Comparison of ENCODE assay signal across 7 mouse cellular contexts in the genomic region with DNA sequence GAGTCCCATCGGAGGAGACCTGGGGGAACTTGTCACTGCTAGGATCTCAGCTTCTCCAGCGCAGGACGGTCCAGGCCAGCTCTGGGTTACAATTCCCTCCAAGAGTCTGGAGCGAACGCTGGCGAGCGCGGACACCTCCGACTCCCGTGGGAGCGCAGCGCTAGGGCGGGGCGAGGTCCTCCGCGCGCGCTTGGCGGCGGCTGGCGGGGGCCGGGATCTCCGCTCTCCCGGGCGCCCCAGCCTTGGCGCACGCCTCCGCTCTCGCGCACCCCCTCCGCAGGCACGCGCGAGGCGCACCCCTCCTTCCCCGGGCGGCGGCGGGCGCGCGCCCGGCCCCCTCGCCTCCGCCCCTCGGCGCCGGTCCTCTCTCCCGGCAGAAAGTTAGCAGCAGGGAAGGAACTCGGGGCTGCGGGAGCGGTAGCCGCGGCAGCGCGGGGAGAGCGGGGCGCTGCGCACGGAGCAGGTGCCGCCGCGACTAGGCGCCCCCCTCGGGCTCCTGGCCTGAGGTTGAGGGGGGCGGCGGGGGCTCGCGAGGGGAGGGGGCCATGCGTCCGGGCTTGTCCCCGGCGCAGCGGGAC. TPM values are rescaled to one million over a fixed set of nuclear protein-coding genes. Genes with fewer than 3 reads are reported as not detected.
DNase-seq lines count a peak whose midpoint lies in the region; ATAC-seq and TF ChIP-seq lines count a peak whose summit lies in the region.

A gene (plus strand): TSS at position 409 of the 578 bp plus-strand sequence.

- TF ChIP-seq CTCF in lung, adult 2 months (IDR thresholded peaks at IDR 0.05; ENCODE audit: insufficient read depth, low read length), result no peak

- H3K4me1 ChIP-seq in lung, embryonic 15.5 days, result peaks cover 3% of the 10 kb centered on the region; the same call in 1 of the 2 replicates
- no peaks in the 10 kb centered on the region for H3K4me1 ChIP-seq in lung, adult 2 months (ENCODE audit: control insufficient read depth, insufficient read depth, low read length)
- peaks cover 15% of the 10 kb centered on the region for H3K4me1 ChIP-seq in forebrain, embryonic 12.5 days
- no peaks in the 10 kb centered on the region for H3K4me1 ChIP-seq in intestine, embryonic 15.5 days (replicated peaks)
- H3K4me1 ChIP-seq in stomach, embryonic 16.5 days (ENCODE audit: control insufficient read depth, insufficient read depth, low read length), result no peaks in the 10 kb centered on the region

- no peak within 1 kb of the TSS for H3K9ac ChIP-seq in lung, embryonic 15.5 days
- peak within 1 kb of the TSS; percentile 59 for H3K9ac ChIP-seq in forebrain, embryonic 12.5 days
- no peak within 1 kb of the TSS for H3K9ac ChIP-seq in intestine, embryonic 15.5 days
- H3K9ac ChIP-seq in stomach, embryonic 16.5 days (ENCODE audit: low read length), result no peak within 1 kb of the TSS

- no peaks in the 10 kb centered on the region for H3K9me3 ChIP-seq in lung, embryonic 15.5 days
- no peaks in the 10 kb centered on the region for H3K9me3 ChIP-seq in forebrain, embryonic 12.5 days
- no peaks in the 10 kb centered on the region for H3K9me3 ChIP-seq in intestine, embryonic 15.5 days
- no peaks in the 10 kb centered on the region for H3K9me3 ChIP-seq in stomach, embryonic 16.5 days (replicated peaks; ENCODE audit: control insufficient read depth, low read length)

- ATAC-seq in lung, embryonic 15.5 days (ENCODE audit: borderline replicate concordance, extremely low read depth, low FRiP score, low TSS enrichment), result peak; percentile 35
- ATAC-seq in forebrain, embryonic 12.5 days (ENCODE audit: low FRiP score), result peak; percentile 67
- no peak for ATAC-seq in intestine, embryonic 15.5 days
- ATAC-seq in stomach, embryonic 16.5 days (ENCODE audit: insufficient read depth, low FRiP score), result 0 out of 2 replicates have a peak, but pooled peaks have one; percentile 10

- WGBS in lung, embryonic 15.5 days, result under 1% methylated on average over 38 of the region's 74 CpGs
- WGBS in lung, adult 2 months, result 2% methylated on average over 67 of the region's 74 CpGs
- WGBS in forebrain, embryonic 12.5 days, result under 1% methylated on average over 64 of the region's 74 CpGs
- WGBS in intestine, embryonic 15.5 days, result 1% methylated on average over 42 of the region's 74 CpGs
- WGBS in stomach, embryonic 16.5 days, result under 1% methylated on average over 64 of the region's 74 CpGs

- H3K4me3 ChIP-seq in lung, embryonic 15.5 days, result peak within 1 kb of the TSS; percentile 47
- H3K4me3 ChIP-seq in lung, adult 2 months (replicated peaks; ENCODE audit: extremely low read depth, low read depth, low read length), result no peak within 1 kb of the TSS
- H3K4me3 ChIP-seq in forebrain, embryonic 12.5 days (replicated peaks), result peak within 1 kb of the TSS; percentile 71
- peak within 1 kb of the TSS; percentile 46 for H3K4me3 ChIP-seq in intestine, embryonic 15.5 days (replicated peaks)
- peak within 1 kb of the TSS; percentile 52 for H3K4me3 ChIP-seq in stomach, embryonic 16.5 days (replicated peaks; ENCODE audit: low read length)

- DNase-seq in lung, adult 2 months, result no peak
- DNase-seq in mesoderm, embryonic 11.5 days (ENCODE audit: low read depth, low spot score), result peak; percentile 27
- DNase-seq in MN1 (ENCODE audit: low spot score), result no peak

- H3K27me3 ChIP-seq in lung, embryonic 15.5 days, result peaks cover 82% of the 10 kb centered on the region
- peaks cover 87% of the 10 kb centered on the region for H3K27me3 ChIP-seq in forebrain, embryonic 12.5 days
- H3K27me3 ChIP-seq in intestine, embryonic 15.5 days (replicated peaks), result peaks cover 78% of the 10 kb centered on the region
- peaks cover 70% of the 10 kb centered on the region for H3K27me3 ChIP-seq in stomach, embryonic 16.5 days (ENCODE audit: control insufficient read depth, insufficient read depth, low read length)

- no peak within 1 kb of the TSS for H3K27ac ChIP-seq in lung, embryonic 15.5 days
- H3K27ac ChIP-seq in forebrain, embryonic 12.5 days, result no peak within 1 kb of the TSS
- H3K27ac ChIP-seq in intestine, embryonic 15.5 days, result no peak within 1 kb of the TSS
- H3K27ac ChIP-seq in stomach, embryonic 16.5 days (ENCODE audit: low read length), result no peak within 1 kb of the TSS

- TF ChIP-seq POLR2A in lung, adult 2 months (IDR thresholded peaks at IDR 0.05; ENCODE audit: borderline replicate concordance, extremely low read depth, low read depth, low read length), result no peak

- H3K36me3 ChIP-seq in lung, embryonic 15.5 days, result no peaks in the 10 kb centered on the region
- no peaks in the 10 kb centered on the region for H3K36me3 ChIP-seq in forebrain, embryonic 12.5 days (replicated peaks)
- no peaks in the 10 kb centered on the region for H3K36me3 ChIP-seq in intestine, embryonic 15.5 days
- H3K36me3 ChIP-seq in stomach, embryonic 16.5 days (ENCODE audit: control insufficient read depth, insufficient read depth, low read length), result no peaks in the 10 kb centered on the region

- H3K4me2 ChIP-seq in lung, embryonic 15.5 days, result peak within 1 kb of the TSS; percentile 90
- H3K4me2 ChIP-seq in forebrain, embryonic 12.5 days, result peak within 1 kb of the TSS; percentile 99
- peak within 1 kb of the TSS; percentile 91 for H3K4me2 ChIP-seq in intestine, embryonic 15.5 days (replicated peaks)
- peak within 1 kb of the TSS; percentile 91 for H3K4me2 ChIP-seq in stomach, embryonic 16.5 days (ENCODE audit: low read depth, low read length)

RNA-seq across cellular contexts. Expression of the gene that starts here (rescaled TPM):
- 0.06 TPM in 1 of 2 replicates, not detected in the other for polyA plus RNA-seq in lung, embryonic 15.5 days (2015; fragmentation: Nextera tagmentation; extraction: Ambion mirVana)
- polyA plus RNA-seq in lung, adult 2 months (2012; rRNA removed), result not detected in 2 replicates
- polyA plus RNA-seq in forebrain, embryonic 12.5 days (2016; fragmentation: Nextera tagmentation; extraction: Ambion mirVana), result 1.2 and 1.4 TPM in 2 replicates
- polyA plus RNA-seq in intestine, embryonic 15.5 days (2015; fragmentation: Nextera tagmentation; extraction: Ambion mirVana), result 0.10 and 0.13 TPM in 2 replicates
- 0.06 and 0.10 TPM in 2 replicates for polyA plus RNA-seq in stomach, embryonic 16.5 days (2015; fragmentation: Nextera tagmentation; extraction: Ambion mirVana)

Comparison
In these comparisons a context has a peak if more than half of its experiments do, and no peak if none do; other contexts are left out.
1. Peak in ATAC-seq, H3K4me3 ChIP-seq and H3K4me2 ChIP-seq in lung, embryonic 15.5 days; RNA of the gene not detected or under 1 TPM.
2. Peak in ATAC-seq, H3K4me3 ChIP-seq and H3K4me2 ChIP-seq in stomach, embryonic 16.5 days; RNA of the gene not detected or under 1 TPM.